Comparison of ENCODE assay signal across 24 mouse cellular contexts in the genomic region with DNA sequence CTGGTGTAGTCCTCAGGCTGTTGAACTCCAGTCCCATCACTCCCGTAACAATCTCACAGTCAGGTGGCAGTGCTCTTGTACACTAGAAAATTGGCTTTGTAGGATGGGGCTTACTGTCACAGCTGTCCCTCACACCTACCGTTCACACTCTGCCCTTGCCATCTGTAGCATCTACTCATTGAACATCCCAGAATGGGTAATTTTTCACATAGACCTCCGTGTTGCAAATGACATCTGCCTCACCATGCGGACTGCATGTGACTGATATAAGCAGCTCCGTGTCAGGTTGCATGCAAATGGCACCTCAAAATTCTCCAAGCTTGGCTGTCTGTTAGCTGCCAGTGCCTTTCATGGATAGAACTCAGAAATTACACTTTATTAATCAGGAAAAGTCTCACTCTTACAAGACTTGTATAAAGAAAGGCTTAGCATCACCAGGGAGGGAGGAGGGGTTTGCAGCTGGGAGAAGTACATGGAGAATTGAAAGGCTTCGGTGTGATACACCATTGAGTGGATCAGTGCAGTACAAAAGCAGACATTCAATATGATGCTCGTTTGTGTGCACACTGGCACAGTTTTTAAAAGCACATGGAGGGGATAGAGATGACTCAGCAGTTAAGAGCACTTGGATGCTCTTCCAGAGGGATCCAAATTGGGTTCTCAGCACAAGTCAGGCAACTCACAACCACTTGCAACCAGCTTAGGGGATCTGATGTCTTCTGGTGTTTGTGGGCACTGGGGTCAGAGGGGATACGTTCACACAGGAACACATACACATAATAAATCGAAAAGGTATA. TPM values are rescaled to one million over a fixed set of nuclear protein-coding genes. Genes with fewer than 3 reads are reported as not detected.
DNase-seq lines count a peak whose midpoint lies in the region; ATAC-seq and TF ChIP-seq lines count a peak whose summit lies in the region.
"Had no signal": no experiment of that assay in that cellular context is flagged by ENCODE, and none has a peak within 500 bp of the region (broad histone marks: within the 10 kb centered on the region; RNA-seq: fewer than 3 reads in every experiment).

No protein-coding gene starts in this region.

- H3K9me3 ChIP-seq in CH12.LX (replicated peaks; ENCODE audit: low read length) = no peaks in the 10 kb centered on the region
- H3K9me3 ChIP-seq in hindbrain, embryonic 13.5 days = no peaks in the 10 kb centered on the region
- no peaks in the 10 kb centered on the region for H3K9me3 ChIP-seq in stomach, postnatal 0 days (ENCODE audit: control insufficient read depth, low read length)
- H3K9me3 ChIP-seq: embryonic facial prominence, embryonic 13.5 days; intestine, embryonic 15.5 days; lung, embryonic 15.5 days; neural tube, embryonic 12.5 days had no signal

- no peaks in the 10 kb centered on the region for H3K27me3 ChIP-seq in CH12.LX (replicated peaks)
- no peaks in the 10 kb centered on the region for H3K27me3 ChIP-seq in hindbrain, embryonic 13.5 days
- no peaks in the 10 kb centered on the region for H3K27me3 ChIP-seq in stomach, postnatal 0 days (ENCODE audit: control insufficient read depth, insufficient read depth, low read length)
- H3K27me3 ChIP-seq: embryonic facial prominence, embryonic 13.5 days; intestine, embryonic 15.5 days; lung, embryonic 15.5 days; neural tube, embryonic 12.5 days had no signal

- peak; percentile 35 for DNase-seq in layer of hippocampus, adult 11-12 months (ENCODE audit: low spot score)
- no peak for DNase-seq in layer of hippocampus, postnatal 25 days (ENCODE audit: extremely low spot score in 1 of 2, low spot score in 1 of 2)
- no peak for DNase-seq in CH12.LX (ENCODE audit: extremely low read depth)
- peak; percentile 52 for DNase-seq in brain, adult 2 months (ENCODE audit: low read depth, low spot score)
- peak; percentile 51 for DNase-seq in layer of hippocampus, adult 9-11 months
- no peak for DNase-seq in stomach, postnatal 0 days (ENCODE audit: low spot score)
- DNase-seq: adrenal gland, postnatal 36 days; cerebellum, adult 8-10 months; cerebellum, postnatal 36 days; embryo, embryonic 11 days; gastrocnemius, postnatal 10 days; kidney, adult 8-10 months; kidney, postnatal 10 days; lung, postnatal 36 days; midbrain, embryonic 14.5 days; thymus, postnatal 14 days had no signal

- H3K4me3 ChIP-seq in CH12.LX (replicated peaks in 1 of 3; ENCODE audit: low read depth in 2 of 3, low read length in 2 of 3, poor library complexity in 1 of 3) = no peak overlapping the region
- no peak overlapping the region for H3K4me3 ChIP-seq in hindbrain, embryonic 13.5 days
- H3K4me3 ChIP-seq in stomach, postnatal 0 days (ENCODE audit: low read depth, low read length) = no peak overlapping the region
- H3K4me3 ChIP-seq: embryonic facial prominence, embryonic 13.5 days; erythroblast, embryonic 14.5 days; intestine, embryonic 15.5 days; lung, embryonic 15.5 days; neural tube, embryonic 12.5 days had no signal

- no peak overlapping the region for H3K27ac ChIP-seq in CH12.LX (ENCODE audit: insufficient read depth, low read depth)
- H3K27ac ChIP-seq in hindbrain, embryonic 13.5 days = no peak overlapping the region
- no peak overlapping the region for H3K27ac ChIP-seq in stomach, postnatal 0 days (replicated peaks)
- H3K27ac ChIP-seq: embryonic facial prominence, embryonic 13.5 days; intestine, embryonic 15.5 days; lung, embryonic 15.5 days; neural tube, embryonic 12.5 days had no signal

- no peak for ATAC-seq in hindbrain, embryonic 13.5 days (ENCODE audit: low FRiP score)
- ATAC-seq in stomach, postnatal 0 days (ENCODE audit: low FRiP score, low TSS enrichment) = no peak
- ATAC-seq: hindbrain, embryonic 16.5 days; intestine, embryonic 15.5 days had no signal

- 86% methylated on average over 9 of the region's 9 CpGs for WGBS in hindbrain, embryonic 13.5 days
- 77% methylated on average over 9 of the region's 9 CpGs for WGBS in stomach, postnatal 0 days

- H3K36me3 ChIP-seq in CH12.LX (replicated peaks in 1 of 2; ENCODE audit: control insufficient read depth in 1 of 2, insufficient read depth in 1 of 2, low read length in 1 of 2) = peaks cover 6 to 24% of the 10 kb centered on the region in 2 experiments
- H3K36me3 ChIP-seq in hindbrain, embryonic 13.5 days = peaks cover 16% of the 10 kb centered on the region
- no peaks in the 10 kb centered on the region for H3K36me3 ChIP-seq in stomach, postnatal 0 days (ENCODE audit: control insufficient read depth, insufficient read depth, low read length)

- H3K79me2 ChIP-seq in CH12.LX (replicated peaks; ENCODE audit: control insufficient read depth, extremely low read depth, insufficient read depth, poor library complexity, severe bottlenecking) = no peaks in the 10 kb centered on the region

- no peak overlapping the region for H3K9ac ChIP-seq in CH12.LX (ENCODE audit: insufficient read depth, low read depth)
- no peak overlapping the region for H3K9ac ChIP-seq in hindbrain, embryonic 13.5 days
- no peak overlapping the region for H3K9ac ChIP-seq in stomach, postnatal 0 days (ENCODE audit: low read length)
- H3K9ac ChIP-seq: embryonic facial prominence, embryonic 13.5 days; intestine, embryonic 15.5 days; lung, embryonic 15.5 days; neural tube, embryonic 12.5 days had no signal

- TF ChIP-seq POLR2A in CH12.LX (IDR thresholded peaks at IDR 0.05; ENCODE audit: low read depth, low read length) = no peak

- dilution Hi-C loops in CH12.LX (cut with MboI; ENCODE audit: extremely low pct_ligation_motif_present, extremely low pct_unique_long_range_greater_than_20kb, low sequenced_read_pairs) = no loop called here

- no peak for TF ChIP-seq CTCF in CH12.LX (conservative IDR thresholded peaks at IDR 0.05 in 1 of 2, IDR thresholded peaks at IDR 0.05 in 1 of 2; ENCODE audit: low read depth in 2 of 2, low read length in 2 of 2)
- TF ChIP-seq CTCF in stomach, postnatal 0 days (IDR thresholded peaks at IDR 0.05; ENCODE audit: low read depth) = no peak

- no peak for TF ChIP-seq EP300 in CH12.LX (IDR thresholded peaks at IDR 0.05; ENCODE audit: low read length)
- TF ChIP-seq EP300 in stomach, postnatal 0 days (optimal IDR thresholded peaks at IDR 0.05) = no peak

- H3K4me2 ChIP-seq in CH12.LX (ENCODE audit: insufficient read depth, low read depth, poor library complexity, severe bottlenecking) = no peak overlapping the region
- no peak overlapping the region for H3K4me2 ChIP-seq in hindbrain, embryonic 13.5 days
- H3K4me2 ChIP-seq in stomach, postnatal 0 days (replicated peaks; ENCODE audit: low read depth) = no peak overlapping the region
- H3K4me2 ChIP-seq: embryonic facial prominence, embryonic 13.5 days; heart, embryonic 11.5 days; intestine, embryonic 15.5 days; lung, embryonic 15.5 days; neural tube, embryonic 12.5 days had no signal

- peaks cover 0 to 5% of the 10 kb centered on the region in 2 experiments; a peak in 2 of 4 replicates for H3K4me1 ChIP-seq in CH12.LX (ENCODE audit: control insufficient read depth in 1 of 2, insufficient read depth in 2 of 2)
- no peaks in the 10 kb centered on the region for H3K4me1 ChIP-seq in hindbrain, embryonic 13.5 days (replicated peaks)
- H3K4me1 ChIP-seq in stomach, postnatal 0 days (replicated peaks; ENCODE audit: control insufficient read depth, insufficient read depth) = no peaks in the 10 kb centered on the region
- H3K4me1 ChIP-seq: embryonic facial prominence, embryonic 13.5 days; intestine, embryonic 15.5 days; lung, embryonic 15.5 days; neural tube, embryonic 12.5 days had no signal

- TF ChIP-seq RAD21 in CH12.LX (IDR thresholded peaks at IDR 0.05; ENCODE audit: low read depth, low read length) = no peak

- in situ Hi-C loops in CH12.LX (cut with MboI; ENCODE audit: low pct_ligation_motif_present, low pct_unique_long_range_greater_than_20kb, low sequenced_read_pairs) = no loop called here

TF ChIP-seq in CH12.LX, 34 proteins besides CTCF, POLR2A, EP300 and RAD21:
- TF ChIP-seq IRF4 (IDR thresholded peaks at IDR 0.05; ENCODE audit: low read depth, low read length) = no peak
- peak; percentile 25; the same call in 1 of the 2 replicates for TF ChIP-seq MAFK (IDR thresholded peaks at IDR 0.05; ENCODE audit: insufficient replicate concordance, low read length)
- TF ChIP-seq MYC (IDR thresholded peaks at IDR 0.05; ENCODE audit: low read depth, low read length) = no peak
TF ChIP-seq in CH12.LX: peak in this region for 1.

RNA-seq across cellular contexts. Expression of gene Mapk1ip1l, which starts 28.1 kb away (rescaled TPM):
- 10 to 100 TPM; 57.4 to 61.4 TPM for total RNA-seq in layer of hippocampus, postnatal 25 days (2021)
- 36.6 and 43.0 TPM in 2 replicates for total RNA-seq in CH12.LX (2012; rRNA removed)
- total RNA-seq in CH12.LX (2014; rRNA removed) = 46.7 and 51.5 TPM in 2 replicates
- 66.6 and 80.9 TPM in 2 replicates for polyA plus RNA-seq in CH12.LX (2012; ENCODE audit: insufficient read length, low read depth)
- polyA plus RNA-seq in hindbrain, embryonic 13.5 days (2015; fragmentation: Nextera tagmentation; extraction: Ambion mirVana) = 52.3 and 55.9 TPM in 2 replicates
- 21.3 and 22.4 TPM in 2 replicates for polyA plus RNA-seq in stomach, postnatal 0 days (2015; fragmentation: Nextera tagmentation; extraction: Ambion mirVana)

RNA-seq across cellular contexts. Expression of gene Lgals3, which starts 41.4 kb away (rescaled TPM):
- total RNA-seq in layer of hippocampus, postnatal 25 days (2021) = 1 to 10 TPM in 1 of 2 experiments, under 1 TPM in 1; 0.91 to 1.3 TPM
- total RNA-seq in CH12.LX (2012; rRNA removed) (1.3 and 1.8 TPM in 2 replicates), CH12.LX (2014; rRNA removed) (not detected in 2 replicates)
- polyA plus RNA-seq in CH12.LX (2012; ENCODE audit: insufficient read length, low read depth) = 0.29 and 0.30 TPM in 2 replicates
- polyA plus RNA-seq in hindbrain, embryonic 13.5 days (2015; fragmentation: Nextera tagmentation; extraction: Ambion mirVana) = 1.7 and 1.9 TPM in 2 replicates
- 359 and 387 TPM in 2 replicates for polyA plus RNA-seq in stomach, postnatal 0 days (2015; fragmentation: Nextera tagmentation; extraction: Ambion mirVana)

RNA-seq across cellular contexts. Expression of gene Socs4, which starts 49.4 kb away (rescaled TPM):
- total RNA-seq in layer of hippocampus, postnatal 25 days (2021) = 10 to 100 TPM; 11.1 TPM
- total RNA-seq in CH12.LX (2012; rRNA removed) = 7.0 and 7.3 TPM in 2 replicates
- 12.7 and 13.2 TPM in 2 replicates for total RNA-seq in CH12.LX (2014; rRNA removed)
- 20.7 and 25.1 TPM in 2 replicates for polyA plus RNA-seq in CH12.LX (2012; ENCODE audit: insufficient read length, low read depth)
- 3.2 and 3.3 TPM in 2 replicates for polyA plus RNA-seq in hindbrain, embryonic 13.5 days (2015; fragmentation: Nextera tagmentation; extraction: Ambion mirVana)
- polyA plus RNA-seq in stomach, postnatal 0 days (2015; fragmentation: Nextera tagmentation; extraction: Ambion mirVana) = 2.5 and 2.9 TPM in 2 replicates

RNA-seq across cellular contexts. Expression of gene Wdhd1, which starts 49.5 kb away (rescaled TPM):
- total RNA-seq in layer of hippocampus, postnatal 25 days (2021) = 1 to 10 TPM; 5.1 to 5.4 TPM
- total RNA-seq in CH12.LX (2012; rRNA removed) (37.1 and 46.3 TPM in 2 replicates), CH12.LX (2014; rRNA removed) (61.4 and 63.2 TPM in 2 replicates)
- 81.0 and 92.8 TPM in 2 replicates for polyA plus RNA-seq in CH12.LX (2012; ENCODE audit: insufficient read length, low read depth)
- polyA plus RNA-seq in hindbrain, embryonic 13.5 days (2015; fragmentation: Nextera tagmentation; extraction: Ambion mirVana) = 17.7 and 19.9 TPM in 2 replicates
- polyA plus RNA-seq in stomach, postnatal 0 days (2015; fragmentation: Nextera tagmentation; extraction: Ambion mirVana) = 5.2 TPM in 2 replicates

Comparison
In these comparisons a context has a peak if more than half of its experiments do, and no peak if none do; other contexts are left out.
1. DNase-seq: peak in layer of hippocampus, adult 11-12 months (single experiment), brain, adult 2 months (single experiment) and layer of hippocampus, adult 9-11 months (single experiment); none in layer of hippocampus, postnatal 25 days (0 of 2), CH12.LX (single experiment) and stomach, postnatal 0 days (single experiment).
2. RNA of gene Lgals3, which starts 41.4 kb away (polyA plus RNA-seq): 359 to 387 TPM in stomach, postnatal 0 days; 1.7 to 1.9 TPM in hindbrain, embryonic 13.5 days and 0.29 to 0.30 TPM in CH12.LX; every median in the first group is over 100 times any median in the second.